Mouse (Mus musculus): ENCODE data around the gene Plppr4. TPM values are rescaled to one million over a fixed set of nuclear protein-coding genes. Genes with fewer than 3 reads are reported as not detected.

The Plppr4 gene
- polyA plus RNA-seq, 1 experiment from 2014 or later, result 0.51 TPM

DNA sequence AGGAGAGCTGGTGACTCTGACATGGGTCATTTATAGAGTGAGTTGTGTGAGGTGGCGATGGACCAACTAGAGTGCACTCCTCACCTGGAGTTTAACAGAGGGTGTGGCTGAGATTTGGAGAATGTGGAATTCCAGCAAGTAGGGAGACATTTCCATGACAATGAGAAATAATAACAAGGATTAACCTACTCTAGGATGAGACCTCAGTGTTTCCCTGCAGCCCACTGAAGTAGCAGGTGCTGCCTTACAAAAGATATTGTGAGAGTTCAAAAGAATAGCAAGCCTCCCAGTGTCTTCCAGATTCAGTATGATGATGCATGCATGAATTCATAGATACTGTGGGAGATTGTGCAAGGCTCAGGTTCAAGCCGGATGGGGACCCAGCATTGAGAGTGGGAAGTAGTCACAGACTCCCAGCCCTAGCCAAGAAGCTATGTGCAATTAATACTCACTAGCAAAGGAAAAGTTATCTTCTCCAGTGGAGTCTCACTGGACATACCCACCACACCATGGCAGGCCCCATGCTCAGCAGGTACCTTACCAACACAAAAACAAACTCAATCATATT is 49.8 kb downstream of the Plppr4 start:
- H3K4me3 ChIP-seq (ENCODE audit: control insufficient read depth in 1 of 2, insufficient read depth in 1 of 2, low read depth in 1 of 2, low read length in 2 of 2), result no peak overlapping the region
- no peaks in the 10 kb centered on the region for H3K27me3 ChIP-seq (ENCODE audit: control insufficient read depth, insufficient read depth, low read length)
- H3K4me2 ChIP-seq (ENCODE audit: low read length), result no peak overlapping the region
- ATAC-seq (ENCODE audit: insufficient number of reproducible peaks, insufficient read depth, low FRiP score, low read depth), result no peak
- WGBS, result 84% methylated on average over 2 of the region's 2 CpGs
- H3K9ac ChIP-seq (ENCODE audit: low read length), result no peak overlapping the region
- no peaks in the 10 kb centered on the region for H3K36me3 ChIP-seq (ENCODE audit: control insufficient read depth, insufficient read depth, low read length)
- no peaks in the 10 kb centered on the region for H3K4me1 ChIP-seq (ENCODE audit: control insufficient read depth in 2 of 2, insufficient read depth in 2 of 2, low read length in 2 of 2)
- no peaks in the 10 kb centered on the region for H3K9me3 ChIP-seq (ENCODE audit: control insufficient read depth, low read length)
- H3K27ac ChIP-seq (replicated peaks in 1 of 2; ENCODE audit: control insufficient read depth in 1 of 2, insufficient read depth in 1 of 2, low read depth in 2 of 2, low read length in 2 of 2), result no peak overlapping the region

DNA sequence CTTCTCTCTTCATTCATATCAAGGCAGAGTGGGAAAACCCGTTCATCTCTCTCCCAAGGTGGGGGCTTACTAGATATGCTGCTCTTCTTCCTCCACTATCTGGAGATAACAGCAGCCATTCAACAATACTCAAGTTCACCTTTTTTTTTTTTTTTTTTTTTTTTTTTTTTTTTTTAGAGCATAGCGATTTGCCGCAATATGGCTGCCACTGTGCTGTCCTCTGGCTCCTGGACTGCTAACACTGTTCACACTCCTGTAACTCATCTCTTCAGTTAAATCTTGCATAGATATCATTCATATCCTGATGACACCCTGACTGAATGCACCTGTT is 51.1 kb downstream of the Plppr4 start:
- H3K9me3 ChIP-seq (ENCODE audit: control insufficient read depth, low read length), result no peaks in the 10 kb centered on the region
- no peak overlapping the region for H3K4me3 ChIP-seq (ENCODE audit: control insufficient read depth in 1 of 2, insufficient read depth in 1 of 2, low read depth in 1 of 2, low read length in 2 of 2)
- H3K27me3 ChIP-seq (ENCODE audit: control insufficient read depth, insufficient read depth, low read length), result no peaks in the 10 kb centered on the region
- H3K4me2 ChIP-seq (ENCODE audit: low read length), result no peak overlapping the region
- WGBS, result 79% methylated on average over 3 of the region's 3 CpGs
- no peaks in the 10 kb centered on the region for H3K36me3 ChIP-seq (ENCODE audit: control insufficient read depth, insufficient read depth, low read length)
- no peaks in the 10 kb centered on the region for H3K4me1 ChIP-seq (ENCODE audit: control insufficient read depth in 2 of 2, insufficient read depth in 2 of 2, low read length in 2 of 2)
- no peak for ATAC-seq (ENCODE audit: insufficient number of reproducible peaks, insufficient read depth, low FRiP score, low read depth)
- H3K27ac ChIP-seq (replicated peaks in 1 of 2; ENCODE audit: control insufficient read depth in 1 of 2, insufficient read depth in 1 of 2, low read depth in 2 of 2, low read length in 2 of 2), result no peak overlapping the region
- H3K9ac ChIP-seq (ENCODE audit: low read length), result no peak overlapping the region

DNA sequence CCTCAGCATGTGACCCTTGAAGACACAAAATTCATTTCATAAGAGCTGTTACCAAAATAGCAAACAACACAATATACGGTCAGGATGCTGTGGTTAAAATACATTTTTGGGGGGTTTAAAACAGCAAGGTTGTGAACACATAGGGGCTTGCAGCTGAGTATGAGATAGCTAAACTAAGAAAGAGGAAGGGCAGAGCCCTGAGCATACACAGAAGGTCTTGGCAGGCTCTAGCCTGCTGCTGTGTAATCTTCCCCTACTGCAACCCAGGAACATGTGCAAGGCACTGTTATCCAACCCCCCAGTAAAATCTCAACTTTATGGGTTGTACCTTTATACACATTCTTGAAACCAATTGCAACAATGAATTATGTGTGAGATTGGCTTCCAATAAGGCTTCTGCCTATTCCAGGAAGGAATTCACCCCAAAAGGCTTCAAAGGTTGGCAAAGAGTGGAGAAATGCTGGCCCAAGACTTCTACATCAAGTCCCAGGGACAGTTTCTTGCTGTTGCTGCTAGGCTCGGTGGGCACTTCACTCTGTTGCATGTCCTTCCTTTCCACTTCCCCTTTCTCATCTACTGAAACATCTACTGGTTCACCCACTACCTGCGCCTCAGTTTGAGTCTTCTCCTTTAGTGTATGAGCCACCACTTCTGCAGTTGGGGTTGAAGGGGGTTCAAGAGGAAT is 51.6 kb downstream of the Plppr4 start:
- Histone ChIP-seq H3K36me3 (ENCODE audit: control insufficient read depth, insufficient read depth, low read length) (no peaks in the 10 kb centered on the region), H3K4me2 (ENCODE audit: low read length) (no peak overlapping the region), H3K9ac (ENCODE audit: low read length) (no peak overlapping the region), H3K4me3 (ENCODE audit: control insufficient read depth in 1 of 2, insufficient read depth in 1 of 2, low read depth in 1 of 2, low read length in 2 of 2) (no peak overlapping the region), H3K27ac (replicated peaks in 1 of 2; ENCODE audit: control insufficient read depth in 1 of 2, insufficient read depth in 1 of 2, low read depth in 2 of 2, low read length in 2 of 2) (no peak overlapping the region), H3K27me3 (ENCODE audit: control insufficient read depth, insufficient read depth, low read length) (no peaks in the 10 kb centered on the region), H3K4me1 (ENCODE audit: control insufficient read depth in 2 of 2, insufficient read depth in 2 of 2, low read length in 2 of 2) (no peaks in the 10 kb centered on the region), H3K9me3 (ENCODE audit: control insufficient read depth, low read length) (no peaks in the 10 kb centered on the region)
- ATAC-seq (ENCODE audit: insufficient number of reproducible peaks, insufficient read depth, low FRiP score, low read depth), result no peak
- 87% methylated on average over 3 of the region's 3 CpGs for WGBS

DNA sequence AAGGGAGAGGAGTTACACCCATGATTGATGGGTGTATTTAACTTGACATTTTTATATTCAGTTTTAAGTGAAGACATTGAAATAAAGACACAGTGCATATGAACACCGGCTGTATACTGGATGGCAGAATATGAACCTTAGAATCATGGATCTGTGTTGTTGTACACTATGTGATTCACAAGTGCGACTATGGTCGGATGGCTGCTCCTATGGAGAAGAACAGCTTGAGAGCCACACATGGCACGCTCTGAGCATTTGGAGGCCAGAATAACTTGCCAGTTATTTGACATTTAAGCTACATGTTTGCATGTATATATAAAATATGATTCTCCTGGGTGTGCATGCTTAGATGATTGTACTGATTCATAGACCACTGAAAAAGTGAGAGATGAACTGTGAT is 53.1 kb downstream of the Plppr4 start:
- no peak overlapping the region for H3K9ac ChIP-seq (ENCODE audit: low read length)
- H3K9me3 ChIP-seq (ENCODE audit: control insufficient read depth, low read length), result no peaks in the 10 kb centered on the region
- no peaks in the 10 kb centered on the region for H3K36me3 ChIP-seq (ENCODE audit: control insufficient read depth, insufficient read depth, low read length)
- no peak overlapping the region for H3K4me2 ChIP-seq (ENCODE audit: low read length)
- H3K27me3 ChIP-seq (ENCODE audit: control insufficient read depth, insufficient read depth, low read length), result no peaks in the 10 kb centered on the region
- no peak for ATAC-seq (ENCODE audit: insufficient number of reproducible peaks, insufficient read depth, low FRiP score, low read depth)
- H3K4me3 ChIP-seq (ENCODE audit: control insufficient read depth in 1 of 2, insufficient read depth in 1 of 2, low read depth in 1 of 2, low read length in 2 of 2), result no peak overlapping the region
- no peak overlapping the region for H3K27ac ChIP-seq (replicated peaks in 1 of 2; ENCODE audit: control insufficient read depth in 1 of 2, insufficient read depth in 1 of 2, low read depth in 2 of 2, low read length in 2 of 2)
- 90% methylated on average over 4 of the region's 4 CpGs for WGBS
- no peaks in the 10 kb centered on the region for H3K4me1 ChIP-seq (ENCODE audit: control insufficient read depth in 2 of 2, insufficient read depth in 2 of 2, low read length in 2 of 2)

DNA sequence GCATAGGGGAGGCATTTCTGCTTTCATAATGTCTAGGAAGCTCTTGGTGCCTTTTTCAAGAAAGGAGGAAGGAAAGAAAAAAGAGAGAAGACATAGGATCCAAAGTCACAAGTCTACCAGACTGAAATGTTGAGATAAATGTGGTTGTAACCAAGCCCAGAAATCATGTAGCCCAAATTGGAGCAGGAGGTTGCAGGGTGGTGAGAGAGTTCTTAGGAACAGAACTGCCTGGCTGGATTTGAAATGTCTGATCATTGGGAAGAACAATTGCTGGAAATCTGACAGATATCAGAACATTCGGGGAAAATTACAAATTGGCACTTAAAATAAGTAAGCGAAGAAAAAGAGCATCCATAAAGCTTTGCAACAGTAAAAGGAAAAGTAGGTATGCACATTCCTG is 56.6 kb downstream of the Plppr4 start:
- Histone ChIP-seq H3K9me3 (ENCODE audit: control insufficient read depth, low read length) (no peaks in the 10 kb centered on the region), H3K9ac (ENCODE audit: low read length) (no peak overlapping the region), H3K4me1 (ENCODE audit: control insufficient read depth in 2 of 2, insufficient read depth in 2 of 2, low read length in 2 of 2) (no peaks in the 10 kb centered on the region), H3K4me2 (ENCODE audit: low read length) (no peak overlapping the region), H3K4me3 (ENCODE audit: control insufficient read depth in 1 of 2, insufficient read depth in 1 of 2, low read depth in 1 of 2, low read length in 2 of 2) (no peak overlapping the region), H3K27me3 (ENCODE audit: control insufficient read depth, insufficient read depth, low read length) (no peaks in the 10 kb centered on the region), H3K36me3 (ENCODE audit: control insufficient read depth, insufficient read depth, low read length) (no peaks in the 10 kb centered on the region), H3K27ac (replicated peaks in 1 of 2; ENCODE audit: control insufficient read depth in 1 of 2, insufficient read depth in 1 of 2, low read depth in 2 of 2, low read length in 2 of 2) (no peak overlapping the region)
- ATAC-seq (ENCODE audit: insufficient number of reproducible peaks, insufficient read depth, low FRiP score, low read depth), result no peak
- WGBS, result 83% methylated on average over 2 of the region's 2 CpGs

DNA sequence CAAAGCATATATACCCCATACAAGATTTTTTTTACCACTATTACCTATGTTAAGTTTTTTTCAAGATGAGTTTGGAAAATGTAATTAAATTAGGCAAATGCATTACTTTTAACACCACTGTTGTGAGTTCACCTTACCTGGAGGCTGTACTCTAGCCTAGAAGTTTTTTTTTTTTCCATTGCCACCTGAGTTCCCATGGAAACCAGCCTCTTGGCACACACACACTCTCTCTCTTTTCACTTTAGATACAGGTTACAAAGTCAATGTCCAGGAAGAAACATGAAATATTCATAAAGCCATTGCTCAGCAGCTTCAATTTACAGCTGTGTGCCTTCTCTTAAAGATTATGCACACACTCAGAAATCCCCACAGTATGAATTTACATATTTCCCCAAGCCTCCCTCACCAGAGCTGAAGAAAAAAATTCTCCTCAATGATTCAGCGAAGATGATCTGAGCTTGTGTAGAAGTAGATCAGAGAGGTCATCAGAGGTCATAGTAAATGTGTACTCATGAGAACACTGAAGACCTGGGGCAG is 59.9 kb downstream of the Plppr4 start:
- Histone ChIP-seq H3K27ac (replicated peaks in 1 of 2; ENCODE audit: control insufficient read depth in 1 of 2, insufficient read depth in 1 of 2, low read depth in 2 of 2, low read length in 2 of 2) (no peak overlapping the region), H3K4me1 (ENCODE audit: control insufficient read depth in 2 of 2, insufficient read depth in 2 of 2, low read length in 2 of 2) (no peaks in the 10 kb centered on the region), H3K4me3 (ENCODE audit: control insufficient read depth in 1 of 2, insufficient read depth in 1 of 2, low read depth in 1 of 2, low read length in 2 of 2) (no peak overlapping the region), H3K27me3 (ENCODE audit: control insufficient read depth, insufficient read depth, low read length) (no peaks in the 10 kb centered on the region), H3K36me3 (ENCODE audit: control insufficient read depth, insufficient read depth, low read length) (no peaks in the 10 kb centered on the region), H3K4me2 (ENCODE audit: low read length) (no peak overlapping the region), H3K9me3 (ENCODE audit: control insufficient read depth, low read length) (no peaks in the 10 kb centered on the region), H3K9ac (ENCODE audit: low read length) (no peak overlapping the region)
- WGBS, result 77% methylated on average over 1 of the region's 1 CpGs
- ATAC-seq (ENCODE audit: insufficient number of reproducible peaks, insufficient read depth, low FRiP score, low read depth), result no peak

DNA sequence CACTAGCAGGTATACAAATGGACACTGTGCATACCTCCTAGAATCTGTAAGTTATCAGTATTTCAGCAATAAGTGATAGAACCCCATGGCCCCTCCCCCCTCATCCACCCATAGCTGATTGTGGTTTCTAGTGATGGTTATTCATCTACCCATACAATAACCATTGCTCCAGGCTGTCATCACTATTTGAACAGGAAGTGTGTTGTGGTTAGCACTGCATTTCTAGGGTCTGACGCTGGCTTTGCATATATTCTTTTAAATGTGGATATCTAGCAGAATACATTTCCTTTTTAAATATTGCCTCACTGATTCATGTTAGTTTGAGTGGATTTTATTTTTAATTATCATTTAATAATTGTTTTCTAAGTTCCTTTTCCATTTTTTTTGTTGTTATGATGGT is 62.9 kb downstream of the Plppr4 start:
- Histone ChIP-seq H3K4me2 (ENCODE audit: low read length) (no peak overlapping the region), H3K4me3 (ENCODE audit: control insufficient read depth in 1 of 2, insufficient read depth in 1 of 2, low read depth in 1 of 2, low read length in 2 of 2) (no peak overlapping the region), H3K4me1 (ENCODE audit: control insufficient read depth in 2 of 2, insufficient read depth in 2 of 2, low read length in 2 of 2) (no peaks in the 10 kb centered on the region), H3K9me3 (ENCODE audit: control insufficient read depth, low read length) (no peaks in the 10 kb centered on the region), H3K27me3 (ENCODE audit: control insufficient read depth, insufficient read depth, low read length) (no peaks in the 10 kb centered on the region), H3K9ac (ENCODE audit: low read length) (no peak overlapping the region), H3K27ac (replicated peaks in 1 of 2; ENCODE audit: control insufficient read depth in 1 of 2, insufficient read depth in 1 of 2, low read depth in 2 of 2, low read length in 2 of 2) (no peak overlapping the region), H3K36me3 (ENCODE audit: control insufficient read depth, insufficient read depth, low read length) (no peaks in the 10 kb centered on the region)
- no peak for ATAC-seq (ENCODE audit: insufficient number of reproducible peaks, insufficient read depth, low FRiP score, low read depth)
- WGBS, result 81% methylated on average over 1 of the region's 1 CpGs
